Mouse (Mus musculus) liver, embryonic 14.5 days (tissue): Measurements from ENCODE around the gene Wipf1.

Source experiments
- CTCF ChIP-seq: IDR thresholded peaks from 2 replicates; pipeline ENCODE4 v1.5.1; 2016; ENCODE audit warnings: antibody characterized with exemption, low read depth, control low read depth
- EP300 ChIP-seq: IDR thresholded peaks from 2 replicates; pipeline ENCODE4 v1.6.1; 2016; ENCODE audit warnings: antibody characterized with exemption, low read depth

GRCm38 (mm10) chr2:73554389-73554788, 24.9 kb upstream of the Wipf1 start:
- TF ChIP-seq CTCF (no peak), EP300 (no peak)
